Mouse (Mus musculus) bone marrow macrophage, adult 2 months (primary cell): Measurements from ENCODE around the gene Kcnmb4. TPM values are rescaled to one million over a fixed set of nuclear protein-coding genes. Genes with fewer than 3 reads are reported as not detected.

Source experiments
- H3K27ac ChIP-seq: 2 replicates; pipeline ENCODE4 v1.5.1; 2012; ENCODE audit warnings: low read depth, low read length; ENCODE audit not compliant: insufficient read depth
- H3K4me1 ChIP-seq: 2 replicates; pipeline ENCODE4 v1.6.1; 2012; ENCODE audit warnings: low read length; ENCODE audit not compliant: control insufficient read depth, insufficient read depth
- H3K4me3 ChIP-seq: 2 replicates; pipeline ENCODE4 v1.5.1; 2012; ENCODE audit warnings: mild to moderate bottlenecking, low read length, moderate library complexity; ENCODE audit not compliant: insufficient read depth
- CTCF ChIP-seq: IDR thresholded peaks from 2 replicates; pipeline ENCODE4 v1.5.1; 2012; ENCODE audit warnings: low read depth, mild to moderate bottlenecking, low read length, moderate library complexity
- POLR2A ChIP-seq: IDR thresholded peaks from 2 replicates; pipeline ENCODE4 v1.6.1; 2012; ENCODE audit warnings: mild to moderate bottlenecking, low read depth, low read length, borderline replicate concordance
- polyA plus RNA-seq: library from polyadenylated mRNA; stranded (reverse); fragments of >200 nt; gene quantifications from 2 replicates; pipeline ENCODE4 v1.2.4, GENCODE M21; 2012; ENCODE audit not compliant: missing spikeins, insufficient read depth, insufficient read length

The Kcnmb4 gene
- polyA plus RNA-seq, 1 experiment, result not detected

DNA sequence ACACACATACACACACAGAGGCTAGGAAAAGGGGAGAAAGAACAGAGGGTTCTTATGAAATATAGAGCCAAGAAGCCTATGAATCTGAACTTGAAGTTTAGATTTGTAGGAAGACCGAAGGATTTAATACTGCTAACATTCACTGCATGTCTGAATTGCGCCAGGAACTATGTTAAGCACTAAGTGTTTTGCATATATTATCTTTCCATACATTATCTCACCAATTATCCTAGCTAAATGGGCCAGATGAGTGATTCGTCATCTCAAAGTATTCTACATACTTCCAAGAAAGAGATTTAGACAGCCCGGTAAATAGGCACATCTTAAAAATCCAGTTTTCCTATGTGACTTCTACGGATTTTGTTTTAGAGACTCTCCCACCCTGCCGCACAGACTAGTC is 68.7 kb downstream of the Kcnmb4 start:
- Histone ChIP-seq H3K4me1 (no peaks in the 10 kb centered on the region), H3K4me3 (no peak overlapping the region), H3K27ac (no peak overlapping the region)
- TF ChIP-seq POLR2A (no peak), CTCF (no peak)

GRCm38 (mm10) chr10:116403679-116404078 is 70.0 kb downstream of the Kcnmb4 start:
- TF ChIP-seq CTCF, result no peak
- no peak for TF ChIP-seq POLR2A
- Histone ChIP-seq H3K4me3 (no peak overlapping the region), H3K27ac (no peak overlapping the region), H3K4me1 (no peaks in the 10 kb centered on the region)

DNA sequence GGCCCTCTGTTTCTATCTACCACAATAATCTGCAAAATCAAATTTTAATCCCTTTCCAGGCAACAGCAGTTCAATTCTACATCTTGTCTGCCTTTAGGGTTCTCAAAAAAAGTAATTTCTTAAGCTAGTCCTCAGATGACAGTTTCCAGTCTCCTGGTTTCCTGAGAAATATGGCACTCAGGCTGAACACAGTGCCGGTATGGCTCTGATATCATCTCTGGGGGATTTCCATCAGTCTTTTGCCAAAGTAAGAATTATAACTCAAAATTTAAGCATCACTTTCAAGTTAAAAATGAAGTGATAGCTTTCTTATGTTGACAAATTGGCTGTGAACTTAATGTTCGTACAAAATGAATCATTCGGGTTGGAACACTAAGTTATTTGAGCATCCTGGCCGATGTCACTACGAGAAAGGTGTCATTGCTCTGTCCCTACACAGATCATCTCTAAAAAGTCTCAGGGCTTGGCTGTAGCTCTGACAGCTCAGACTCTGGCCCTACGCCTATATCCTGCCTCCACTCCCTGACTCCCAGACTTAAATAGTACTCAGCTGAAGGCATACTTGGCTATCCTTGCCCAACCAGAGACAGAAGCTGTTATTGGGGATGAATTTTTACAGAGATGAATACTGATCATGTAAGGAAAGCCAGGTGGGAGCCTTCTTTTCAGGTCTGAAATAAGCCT is 70.8 kb downstream of the Kcnmb4 start:
- Histone ChIP-seq H3K27ac (no peak overlapping the region), H3K4me1 (no peaks in the 10 kb centered on the region)
- no peak for TF ChIP-seq POLR2A
- no peak for TF ChIP-seq CTCF

DNA sequence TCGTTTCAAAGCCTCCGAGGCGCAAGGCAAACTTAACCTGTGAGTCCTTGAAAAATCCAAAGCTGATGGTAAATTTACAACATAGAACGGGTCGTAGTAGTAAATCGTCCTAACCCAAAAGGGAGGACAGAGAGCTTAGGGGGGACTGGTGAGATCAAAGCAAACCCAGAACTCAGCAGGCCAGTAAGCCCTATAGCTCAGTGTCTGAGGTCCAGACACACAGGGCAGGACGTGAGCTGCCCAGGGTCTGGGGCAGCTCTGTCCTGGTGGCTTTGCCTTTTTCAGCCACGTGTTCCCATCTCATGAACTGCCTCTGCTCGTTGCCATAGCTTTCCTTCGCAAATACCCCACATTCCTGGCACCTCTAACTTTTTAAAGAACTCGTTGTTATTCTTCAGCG is 75.7 kb downstream of the Kcnmb4 start:
- no peak overlapping the region for H3K4me3 ChIP-seq
- no peaks in the 10 kb centered on the region for H3K4me1 ChIP-seq
- TF ChIP-seq CTCF (no peak), POLR2A (no peak)
- H3K27ac ChIP-seq, result no peak overlapping the region

More for the DNA sequence above, 70.8 kb downstream of the Kcnmb4 start:
- H3K4me3 ChIP-seq, result no peak overlapping the region

GRCm38 (mm10) chr10:116397573-116397972 is 76.1 kb downstream of the Kcnmb4 start:
- Histone ChIP-seq H3K4me3 (no peak overlapping the region), H3K27ac (no peak overlapping the region), H3K4me1 (no peaks in the 10 kb centered on the region)
- no peak for TF ChIP-seq CTCF
- TF ChIP-seq POLR2A, result no peak

DNA sequence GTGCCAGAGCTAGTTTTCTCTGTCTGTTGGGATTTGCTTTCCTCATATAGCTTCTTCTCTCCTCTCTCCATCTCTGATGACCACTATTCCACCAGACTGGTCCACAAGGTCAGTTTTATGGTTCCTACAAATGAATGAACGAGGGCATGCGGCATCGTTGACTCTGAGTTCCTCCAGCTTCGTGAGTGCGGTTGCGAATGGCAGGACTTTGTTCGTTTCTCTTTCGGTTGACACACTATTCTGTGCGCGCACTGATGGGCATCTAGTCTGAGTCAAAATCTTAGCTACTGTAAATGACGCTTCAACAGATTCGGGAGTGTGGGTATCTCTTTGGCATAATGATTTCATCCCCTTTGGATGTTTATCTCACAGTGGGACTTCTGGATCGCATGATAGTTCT is 76.7 kb downstream of the Kcnmb4 start:
- no peak overlapping the region for H3K27ac ChIP-seq
- TF ChIP-seq POLR2A (no peak), CTCF (no peak)

DNA sequence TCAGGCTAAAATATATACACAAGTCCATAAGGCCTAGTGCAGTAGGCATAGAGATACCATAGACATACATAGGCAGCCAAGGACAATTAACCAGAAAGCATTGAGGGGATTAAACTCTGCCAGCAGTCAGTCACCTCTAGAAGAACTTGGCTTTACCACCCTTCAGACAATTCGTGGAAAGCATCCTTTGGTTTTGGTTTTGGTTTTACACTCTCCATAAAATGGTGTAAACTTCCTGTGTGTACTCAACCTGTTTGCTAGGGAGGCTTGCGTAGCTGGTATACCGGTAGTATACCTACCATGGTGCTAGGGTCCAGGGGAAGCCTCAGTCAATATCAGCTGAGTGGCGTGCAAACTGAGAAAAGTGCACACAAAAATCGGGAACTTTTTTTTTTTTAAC is 77.4 kb downstream of the Kcnmb4 start:
- Histone ChIP-seq H3K4me3 (no peak overlapping the region), H3K27ac (no peak overlapping the region), H3K4me1 (no peaks in the 10 kb centered on the region)
- TF ChIP-seq CTCF, result no peak

More for the DNA sequence above, 76.7 kb downstream of the Kcnmb4 start:
- no peaks in the 10 kb centered on the region for H3K4me1 ChIP-seq
- no peak overlapping the region for H3K4me3 ChIP-seq

- no peak for TF ChIP-seq CTCF
- TF ChIP-seq POLR2A, result no peak
- H3K4me1 ChIP-seq, result no peaks in the 10 kb centered on the region
- H3K27ac ChIP-seq, result no peak overlapping the region
- no peak overlapping the region for H3K4me3 ChIP-seq
Observed at GRCm38 (mm10) chr10:116394585-116394984, 79.1 kb downstream of the Kcnmb4 start.

GRCm38 (mm10) chr10:116393790-116394475 is 79.7 kb downstream of the Kcnmb4 start:
- no peak for TF ChIP-seq POLR2A
- TF ChIP-seq CTCF, result no peak
- H3K27ac ChIP-seq, result no peak overlapping the region
- no peak overlapping the region for H3K4me3 ChIP-seq
- H3K4me1 ChIP-seq, result no peaks in the 10 kb centered on the region

DNA sequence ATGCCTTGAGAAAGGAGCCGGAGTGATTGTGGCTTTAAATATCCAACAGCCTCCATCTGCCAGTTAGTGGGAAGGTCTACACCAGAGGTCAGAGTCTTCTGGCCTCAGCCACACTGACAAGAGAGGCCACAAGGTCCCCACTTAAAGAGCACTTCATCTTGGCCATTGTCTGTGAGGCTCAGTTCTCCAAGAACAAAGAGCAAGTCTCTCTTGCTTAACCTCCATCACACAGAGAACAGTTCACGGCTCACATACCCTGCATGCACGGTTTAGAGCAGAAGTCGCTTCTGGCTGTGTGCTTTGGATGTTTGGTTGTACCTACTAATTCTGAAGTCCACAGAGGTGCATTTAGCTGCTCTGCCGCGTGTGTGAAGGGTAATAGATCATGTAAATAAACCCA is 84.8 kb downstream of the Kcnmb4 start:
- no peak for TF ChIP-seq POLR2A
- TF ChIP-seq CTCF, result no peak
- H3K4me1 ChIP-seq, result no peaks in the 10 kb centered on the region
- no peak overlapping the region for H3K27ac ChIP-seq
- H3K4me3 ChIP-seq, result no peak overlapping the region

DNA sequence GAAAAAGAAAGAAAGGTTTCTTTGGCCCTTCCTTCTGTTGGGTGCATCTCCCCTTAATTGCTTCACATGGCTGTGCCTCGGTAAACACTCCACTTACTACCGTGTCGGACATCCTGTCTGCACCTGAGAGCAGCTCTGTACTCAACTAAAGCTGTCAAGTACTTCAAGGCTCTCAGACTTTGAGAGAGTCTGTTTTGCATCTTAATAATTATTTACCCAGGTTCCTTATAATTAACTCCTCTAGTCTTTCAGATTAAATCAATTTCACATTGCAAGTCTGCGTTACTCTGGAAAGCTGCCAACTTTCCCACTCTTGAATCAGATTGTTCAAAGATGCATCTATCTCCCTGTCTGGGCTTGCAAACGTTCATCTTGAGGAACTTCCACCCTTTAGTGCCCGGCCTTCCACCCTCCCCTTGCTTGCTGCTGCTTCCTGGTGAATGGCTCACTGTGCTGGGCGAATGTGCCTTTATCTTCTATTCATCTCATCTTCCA is 87.2 kb downstream of the Kcnmb4 start:
- H3K4me3 ChIP-seq, result no peak overlapping the region
- H3K27ac ChIP-seq, result no peak overlapping the region
- no peaks in the 10 kb centered on the region for H3K4me1 ChIP-seq
- no peak for TF ChIP-seq POLR2A
- no peak for TF ChIP-seq CTCF
